Mouse (Mus musculus) liver, adult (tissue): ENCODE data around the gene Trim71.

Experiments used
- GATA4 ChIP-seq: IDR thresholded peaks from 2 replicates; pipeline ENCODE4 v1.6.1; 2014; ENCODE audit warnings: mild to moderate bottlenecking, low read length; ENCODE audit not compliant: insufficient replicate concordance

Trim71 gene

DNA sequence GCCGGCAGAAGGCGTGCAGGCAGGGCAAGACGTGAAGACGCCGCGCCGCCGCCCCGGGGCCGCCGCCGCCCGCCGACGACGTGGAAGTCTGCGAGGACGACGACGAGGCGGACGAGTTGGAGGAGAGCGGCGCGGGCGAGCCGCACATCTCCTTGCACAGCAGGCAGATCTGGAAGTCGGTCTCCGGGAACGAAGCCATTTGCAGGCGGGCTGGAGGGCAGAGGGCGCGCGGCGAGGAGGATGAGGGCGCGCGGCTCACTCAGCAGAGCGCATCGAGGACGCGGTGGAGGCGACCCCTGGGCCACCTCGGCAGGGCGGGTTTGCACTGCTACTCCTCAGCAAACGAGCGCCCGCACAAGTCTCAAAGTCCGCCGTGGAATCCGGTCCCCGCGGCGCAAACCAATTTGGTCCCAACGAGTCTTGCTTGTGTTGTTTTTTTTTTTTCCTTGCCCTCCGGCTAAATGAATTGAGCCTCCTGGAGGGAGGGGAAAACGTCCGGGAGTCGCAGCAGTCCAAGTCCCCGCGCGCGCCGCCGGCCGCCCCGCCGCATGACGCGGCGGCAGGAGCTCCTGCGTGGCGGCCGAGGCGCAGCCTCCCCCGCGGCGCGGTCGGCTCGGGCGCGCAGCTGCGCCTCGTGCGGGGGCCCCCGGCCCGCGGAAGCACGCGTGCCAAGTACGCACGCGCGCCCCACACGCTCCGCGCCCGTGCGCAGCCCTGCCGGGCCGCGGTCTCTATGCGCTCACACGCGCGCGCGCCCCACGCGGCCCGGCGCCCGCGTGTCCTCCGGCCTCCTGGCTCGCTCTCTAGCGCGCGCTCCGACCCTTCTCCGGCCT, 1.0 kb downstream of the Trim71 start:
- TF ChIP-seq GATA4 = no peak

DNA sequence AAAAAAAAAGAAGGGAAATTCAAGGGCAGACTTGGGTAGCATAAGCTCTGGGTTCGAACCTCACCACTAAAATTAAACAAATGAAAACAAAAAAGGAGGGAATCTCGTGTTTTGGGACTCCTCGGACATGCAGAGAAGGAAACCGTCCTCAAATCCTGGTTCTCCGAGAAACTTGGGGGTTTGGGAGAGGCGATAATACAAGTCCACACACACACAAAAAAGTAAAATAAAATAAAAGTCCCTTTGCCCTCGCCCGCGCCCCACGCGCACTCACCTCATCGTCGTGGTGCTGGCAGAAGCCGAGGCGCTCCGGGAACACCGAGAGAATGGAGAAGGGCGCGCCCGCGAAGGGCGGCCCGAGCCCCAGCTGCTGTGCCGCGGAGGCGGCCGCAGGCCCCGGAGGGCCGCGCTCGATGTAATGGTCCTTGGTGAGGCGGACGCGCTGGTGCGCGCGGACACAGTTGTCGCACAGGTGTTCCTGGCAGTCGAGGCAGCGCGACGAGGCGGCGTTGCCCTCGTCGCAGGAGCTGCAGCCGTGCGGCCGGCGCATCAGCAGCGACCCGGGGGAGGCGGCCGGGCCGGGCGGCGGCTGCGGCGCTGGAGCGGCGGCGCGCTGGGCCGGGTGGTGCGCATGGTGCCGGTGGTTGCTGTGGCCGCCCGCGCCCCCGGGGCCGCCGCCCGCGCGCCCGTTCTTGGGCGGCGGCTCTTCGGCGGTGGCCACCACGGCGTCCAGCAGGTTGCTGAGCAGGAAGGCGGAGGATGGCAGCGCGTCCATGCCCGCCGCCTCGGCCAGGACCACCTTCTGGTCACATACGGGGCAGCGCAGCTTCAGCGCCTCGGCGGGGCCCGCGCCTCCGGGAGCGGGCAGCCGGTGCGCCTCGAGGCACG, 1.9 kb downstream of the Trim71 start:
- TF ChIP-seq GATA4 = no peak

DNA sequence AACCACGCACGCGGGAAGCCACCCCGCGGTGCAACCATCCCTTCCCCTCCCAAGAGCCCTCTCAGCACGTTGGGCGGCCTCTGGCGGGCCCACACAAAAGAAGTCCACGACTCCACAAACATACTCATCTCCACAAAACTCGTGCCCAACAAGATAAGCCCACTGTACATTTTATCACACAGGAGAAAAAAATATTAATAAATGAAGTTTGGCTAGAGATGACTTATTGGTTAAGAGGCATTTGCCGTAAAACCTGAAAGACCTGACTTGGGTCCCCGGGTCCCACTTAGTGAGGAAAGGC, 2.5 kb downstream of the Trim71 start:
- no peak for TF ChIP-seq GATA4

DNA sequence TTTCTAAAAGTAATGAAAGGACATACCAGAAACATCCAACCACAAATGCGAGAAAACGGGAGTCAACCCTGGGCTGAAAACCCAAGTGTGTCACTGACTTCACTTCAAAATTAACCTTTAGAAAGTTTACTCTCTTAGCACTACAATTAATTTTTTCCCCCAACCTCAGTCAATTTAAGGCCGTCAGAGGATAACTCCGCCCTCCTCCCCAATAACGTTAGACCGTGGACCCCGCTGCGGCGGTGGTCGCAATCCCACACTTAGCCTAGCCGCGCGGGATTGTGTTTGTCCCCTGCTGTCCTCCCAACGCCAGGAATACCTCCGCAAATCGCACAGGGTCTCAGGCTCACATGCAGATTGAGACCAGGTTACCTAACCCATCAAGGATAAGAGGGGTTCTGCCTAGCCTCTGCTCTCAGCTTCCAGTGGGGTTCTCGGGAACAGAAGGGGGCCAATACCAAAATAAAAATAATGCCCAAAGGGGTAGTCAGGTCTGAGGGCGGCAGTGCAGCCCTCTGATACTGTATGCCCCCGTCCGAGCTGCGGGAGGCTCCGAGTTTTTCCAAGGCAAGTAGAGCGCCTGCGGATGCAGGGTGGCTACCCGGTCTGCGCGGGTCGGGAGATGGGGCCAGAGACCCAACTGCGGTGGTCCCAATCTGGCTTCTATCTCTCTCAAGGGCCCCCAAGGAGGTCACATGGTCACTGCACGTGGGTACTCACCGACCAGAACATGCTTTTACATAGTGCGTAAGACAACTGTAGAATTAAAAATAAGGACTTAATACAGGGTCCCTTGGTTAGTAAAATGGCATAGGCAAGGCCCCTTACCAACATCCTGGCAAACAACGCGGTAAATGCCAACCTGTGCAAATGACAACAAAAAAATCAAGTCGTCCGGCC, 3.1 kb downstream of the Trim71 start:
- TF ChIP-seq GATA4 = no peak

DNA sequence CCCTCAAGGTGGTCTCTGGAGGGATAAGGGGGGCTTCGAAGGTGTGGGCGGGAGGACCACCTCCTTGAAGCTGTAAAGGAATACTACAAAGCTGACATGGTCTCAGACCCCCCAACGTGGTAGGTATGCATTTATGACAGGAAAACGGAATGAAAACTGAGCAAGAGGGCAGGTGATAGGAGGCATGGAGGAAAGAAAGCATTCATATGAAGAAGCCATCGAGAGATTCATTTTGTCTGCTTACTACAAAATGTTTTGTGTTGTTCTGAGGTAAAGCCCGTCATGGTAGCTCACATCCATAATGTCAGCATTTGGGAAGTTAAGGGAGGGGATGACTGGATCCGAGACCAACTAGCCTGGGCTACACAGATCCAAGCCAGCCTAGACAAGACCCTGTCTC, 4.0 kb downstream of the Trim71 start:
- TF ChIP-seq GATA4 = no peak

DNA sequence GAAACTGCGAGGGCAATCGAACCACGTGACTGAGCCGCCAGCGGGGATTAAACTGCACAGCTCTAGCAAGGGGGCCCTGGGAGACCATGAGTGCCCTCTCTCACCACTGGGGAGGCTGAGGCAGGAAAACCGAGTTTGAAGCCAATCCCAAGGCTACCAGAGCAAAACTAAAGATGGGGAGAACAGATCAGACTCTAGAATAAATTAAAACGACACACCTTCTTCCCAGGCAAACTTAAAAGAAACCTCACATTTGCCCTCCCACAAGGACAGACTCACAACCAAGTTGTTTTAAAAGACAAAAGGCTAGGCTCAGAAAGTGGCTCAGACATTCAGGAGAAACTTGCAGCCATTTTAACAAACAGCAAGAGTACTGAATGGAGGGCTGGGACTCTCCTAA, 7.1 kb downstream of the Trim71 start:
- TF ChIP-seq GATA4 = no peak

DNA sequence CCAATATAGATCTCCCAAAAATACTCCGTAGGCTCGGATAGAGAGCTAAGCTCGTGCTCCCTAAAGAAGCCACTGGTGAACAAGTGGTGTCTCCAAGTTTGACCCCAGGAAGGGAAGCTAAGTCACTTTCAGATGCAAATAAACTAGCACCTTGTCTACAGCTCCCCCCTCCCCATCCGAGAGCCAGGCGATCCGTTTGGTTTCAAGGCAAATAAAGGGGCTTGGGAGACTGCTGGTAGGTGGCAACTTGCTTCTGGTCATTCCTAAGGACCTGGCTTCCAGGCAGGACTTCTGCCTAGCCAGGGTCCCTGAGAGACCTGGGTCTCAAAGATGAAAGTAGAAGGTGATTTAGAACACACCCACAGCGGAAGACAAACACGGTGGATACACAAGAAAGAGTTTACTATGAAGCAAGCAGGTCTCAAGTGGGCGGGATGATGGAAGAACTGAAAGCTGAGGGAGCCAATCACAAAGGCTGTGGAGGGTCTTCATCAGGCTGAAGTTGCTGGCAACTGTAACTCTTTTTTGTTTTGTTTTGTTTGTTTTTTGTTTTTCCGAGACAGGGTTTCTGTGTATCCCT, 7.8 kb downstream of the Trim71 start:
- TF ChIP-seq GATA4 = no peak

DNA sequence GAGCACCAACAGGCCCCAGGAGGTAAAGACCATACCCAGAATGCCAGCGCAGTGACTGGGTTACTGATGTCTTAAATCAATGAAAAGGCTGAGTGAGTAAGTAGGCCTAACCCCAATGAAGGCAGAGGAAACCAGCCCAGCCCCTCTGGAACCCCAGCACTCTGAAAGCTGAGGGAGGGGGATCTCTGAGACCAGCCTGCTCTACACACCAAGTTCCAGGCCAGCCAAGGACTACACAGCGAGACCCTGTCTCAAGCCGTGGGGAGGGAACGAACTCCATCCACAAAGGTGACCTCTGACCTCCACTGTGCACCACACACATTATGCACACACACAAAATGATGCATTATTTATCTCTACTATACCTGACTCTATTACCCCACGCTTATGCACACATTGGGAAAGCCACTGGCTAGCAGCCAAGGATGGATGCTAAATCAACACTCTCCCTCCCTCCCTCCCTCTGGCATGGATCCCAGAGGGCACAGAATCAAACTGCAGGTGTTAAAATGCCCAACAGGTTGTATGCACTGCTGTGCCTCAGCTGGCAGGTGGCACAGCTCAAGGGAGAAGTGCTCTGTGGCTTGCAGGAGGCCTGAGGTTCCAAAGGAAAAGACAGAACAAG, 9.7 kb downstream of the Trim71 start:
- TF ChIP-seq GATA4 = no peak

DNA sequence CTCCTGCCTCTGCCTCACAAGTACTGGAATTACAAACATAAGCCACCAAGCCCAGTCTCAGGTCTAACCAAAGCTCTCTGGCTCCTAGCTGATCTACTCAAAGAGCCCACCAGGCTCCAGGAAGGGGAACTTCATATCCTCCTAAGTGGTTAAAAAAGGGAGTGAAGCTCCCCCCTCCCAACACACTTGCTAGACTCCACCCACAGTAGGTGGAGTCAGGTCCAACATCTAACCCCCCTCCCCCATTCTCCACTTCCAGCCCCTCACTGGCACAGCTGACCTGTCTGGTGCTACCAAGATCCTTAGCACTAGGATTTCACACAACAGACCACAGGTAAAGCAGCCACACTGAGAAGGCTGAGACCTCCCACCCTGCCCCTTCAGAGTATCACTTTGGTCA, 10.3 kb downstream of the Trim71 start:
- TF ChIP-seq GATA4 = no peak

DNA sequence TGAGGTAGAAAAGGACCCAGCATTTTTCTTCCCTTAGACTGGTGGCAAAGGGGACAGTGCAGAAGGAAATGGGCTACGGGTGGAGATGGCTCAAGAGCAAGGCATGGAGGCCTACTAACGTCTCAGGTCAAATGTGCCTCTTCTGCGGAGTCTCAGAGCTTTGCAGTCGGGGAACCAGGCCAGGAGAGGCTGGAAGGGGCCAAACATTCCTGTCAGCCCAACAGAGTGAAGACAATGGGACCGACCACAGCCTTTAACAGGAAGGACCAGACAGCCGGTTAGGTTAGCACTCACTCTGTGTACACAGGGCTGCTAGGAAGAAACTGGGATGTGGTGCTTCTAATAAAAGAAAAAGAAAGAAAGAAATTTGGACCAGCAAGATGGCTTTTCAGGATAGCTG, 14.1 kb downstream of the Trim71 start:
- no peak for TF ChIP-seq GATA4

DNA sequence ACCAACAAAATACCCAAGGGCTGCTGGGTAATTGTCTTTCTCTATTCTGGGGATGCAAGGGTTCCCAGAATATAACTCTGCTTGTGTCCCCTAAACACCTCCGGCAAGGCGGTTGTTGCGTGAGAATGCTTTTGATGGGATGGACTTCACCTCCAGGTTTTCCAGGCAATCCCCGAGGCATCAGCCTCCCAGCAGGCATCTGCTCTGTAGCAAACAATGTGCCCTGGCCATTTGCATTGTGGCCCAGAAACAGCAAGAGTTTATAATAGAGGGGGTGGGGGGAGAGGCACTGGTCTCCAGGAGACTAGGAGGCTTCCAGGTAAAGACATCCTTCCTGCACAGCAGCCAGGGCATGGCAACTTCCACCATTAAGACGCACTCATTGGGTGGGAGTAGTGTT, 15.1 kb downstream of the Trim71 start:
- TF ChIP-seq GATA4 = no peak

DNA sequence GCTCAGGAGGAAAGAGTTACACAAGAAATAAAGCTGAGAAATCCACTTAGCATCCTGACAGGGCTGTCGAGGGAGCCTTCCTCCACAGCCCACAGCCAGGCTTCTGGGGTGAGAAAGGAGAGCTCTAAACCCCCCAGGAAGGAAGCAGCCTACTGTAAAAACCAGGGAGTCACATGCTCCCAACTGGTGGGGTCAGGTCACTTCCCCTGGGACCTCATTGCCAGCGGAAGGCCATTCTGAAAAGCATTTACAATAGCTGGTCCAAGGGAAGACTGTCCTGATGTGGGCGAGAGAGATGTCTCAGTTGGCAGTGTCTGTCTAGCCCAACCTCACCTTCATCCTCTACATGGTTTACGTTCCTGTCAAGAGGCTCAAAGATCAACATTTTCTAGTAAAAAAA, 15.7 kb downstream of the Trim71 start:
- no peak for TF ChIP-seq GATA4

DNA sequence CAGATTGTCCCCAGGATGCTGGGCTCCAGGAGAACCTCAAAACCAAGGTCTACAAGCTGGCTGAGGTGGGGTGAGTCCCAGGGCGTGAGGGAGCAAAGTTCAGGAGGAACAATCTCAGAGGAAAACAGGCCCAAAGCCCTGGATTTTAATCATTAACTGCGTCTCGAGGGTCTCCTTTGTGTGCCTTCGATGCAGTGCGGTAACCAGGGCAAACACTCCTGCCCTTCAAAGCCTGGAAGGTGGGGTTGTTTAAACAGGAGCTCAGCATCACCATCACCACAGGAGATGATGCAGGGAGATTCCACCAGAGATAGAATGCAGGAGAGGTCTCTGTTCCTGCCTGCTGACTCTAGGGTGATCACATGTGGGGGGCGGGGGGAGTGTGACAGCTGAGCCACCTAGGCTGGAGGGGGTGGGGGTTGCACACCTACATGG, 16.5 kb downstream of the Trim71 start:
- no peak for TF ChIP-seq GATA4

DNA sequence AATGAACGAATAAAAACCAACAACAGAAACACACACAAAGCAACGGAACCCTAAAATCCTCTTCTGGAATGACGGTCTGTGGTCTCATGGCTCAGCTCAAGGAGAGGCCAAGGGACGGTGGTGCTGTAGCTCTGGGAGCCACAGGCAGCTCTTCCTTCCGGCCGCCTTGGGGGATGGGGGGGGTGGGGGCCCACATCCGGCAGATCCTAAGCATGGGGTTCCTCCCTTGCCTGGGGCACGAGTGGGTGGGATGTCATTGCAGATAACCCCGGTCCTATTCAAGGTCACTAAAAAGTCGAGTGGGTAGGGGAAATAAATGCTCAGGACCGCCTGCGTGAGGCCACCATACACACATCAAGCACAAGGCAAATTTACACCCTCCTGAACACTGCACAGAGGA, 17.4 kb downstream of the Trim71 start:
- peak; percentile 51; the same call in 1 of the 2 replicates for TF ChIP-seq GATA4
